Mouse (Mus musculus): ENCODE measurements at regions not wholly inside any gene's neighbourhood (a gene's known extent, or its start where the extent isn't known, plus 50 kb on each side); places are given as distances from the start of the nearest gene placed in this dataset.

GRCm38 (mm10) chr1:169439621-169440020, 91.6 kb downstream of the Nuf2 start:
- no peak for DNase-seq (ENCODE audit: low spot score)
- intact Hi-C loops (cut with DNase I) = no loop called here

- DNase-seq (ENCODE audit: low spot score) = no peak
- intact Hi-C loops (cut with DNase I) = no loop called here
Measured at GRCm38 (mm10) chr1:169438006-169438405, 93.3 kb downstream of the Nuf2 start.

GRCm38 (mm10) chr1:169422408-169422807, 108.9 kb downstream of the Nuf2 start:
- intact Hi-C loops (cut with DNase I) = no loop called here
- DNase-seq (ENCODE audit: low spot score) = no peak

- no peak for DNase-seq (ENCODE audit: low spot score)
- intact Hi-C loops (cut with DNase I) = no loop called here
Measured at GRCm38 (mm10) chr1:169421671-169422070, 109.6 kb downstream of the Nuf2 start.

- no peak for DNase-seq (ENCODE audit: low spot score)
- intact Hi-C loops (cut with DNase I) = no loop called here
Measured at GRCm38 (mm10) chr1:169418665-169419045, 112.6 kb downstream of the Nuf2 start.

- no peak for DNase-seq (ENCODE audit: low spot score)
- intact Hi-C loops (cut with DNase I) = no loop called here
Measured at GRCm38 (mm10) chr1:169417979-169418664, 113.1 kb downstream of the Nuf2 start.

GRCm38 (mm10) chr1:169416701-169417100, 114.6 kb downstream of the Nuf2 start:
- intact Hi-C loops (cut with DNase I) = no loop called here
- DNase-seq (ENCODE audit: low spot score) = no peak

- intact Hi-C loops (cut with DNase I) = no loop called here
- no peak for DNase-seq (ENCODE audit: low spot score)
Measured at GRCm38 (mm10) chr1:169408120-169408519, 123.1 kb downstream of the Nuf2 start.

GRCm38 (mm10) chr1:169400841-169401240, 130.4 kb downstream of the Nuf2 start:
- intact Hi-C loops (cut with DNase I) = no loop called here

GRCm38 (mm10) chr1:169397371-169397770, 133.9 kb downstream of the Nuf2 start:
- peak; percentile 6 for DNase-seq (ENCODE audit: low spot score)
- intact Hi-C loops (cut with DNase I) = no loop called here

More at GRCm38 (mm10) chr1:169400841-169401240, 130.4 kb downstream of the Nuf2 start:
- no peak for DNase-seq (ENCODE audit: low spot score)

- no peak for DNase-seq (ENCODE audit: low spot score)
- intact Hi-C loops (cut with DNase I) = no loop called here
Measured at GRCm38 (mm10) chr1:169387056-169387455, 144.2 kb downstream of the Nuf2 start.

- intact Hi-C loops (cut with DNase I) = no loop called here
Measured at GRCm38 (mm10) chr1:169385740-169386424, 145.4 kb downstream of the Nuf2 start.

GRCm38 (mm10) chr1:169374686-169375085, 156.6 kb downstream of the Nuf2 start:
- intact Hi-C loops (cut with DNase I) = no loop called here
- DNase-seq (ENCODE audit: low spot score) = no peak

More at GRCm38 (mm10) chr1:169385740-169386424, 145.4 kb downstream of the Nuf2 start:
- DNase-seq (ENCODE audit: low spot score) = no peak

- DNase-seq (ENCODE audit: low spot score) = no peak
- intact Hi-C loops (cut with DNase I) = no loop called here
Measured at GRCm38 (mm10) chr1:169368758-169369157, 162.5 kb downstream of the Nuf2 start.

- intact Hi-C loops (cut with DNase I) = no loop called here
- DNase-seq (ENCODE audit: low spot score) = no peak
Measured at GRCm38 (mm10) chr1:169367772-169368501, 163.3 kb downstream of the Nuf2 start.

GRCm38 (mm10) chr1:169367316-169367715, 163.9 kb downstream of the Nuf2 start:
- intact Hi-C loops (cut with DNase I) = no loop called here

GRCm38 (mm10) chr1:169362564-169362963, 168.7 kb downstream of the Nuf2 start:
- DNase-seq (ENCODE audit: low spot score) = no peak
- intact Hi-C loops (cut with DNase I) = no loop called here

More at GRCm38 (mm10) chr1:169367316-169367715, 163.9 kb downstream of the Nuf2 start:
- DNase-seq (ENCODE audit: low spot score) = no peak

GRCm38 (mm10) chr1:169357652-169358241, 173.5 kb downstream of the Nuf2 start:
- intact Hi-C loops (cut with DNase I) = no loop called here

GRCm38 (mm10) chr1:169354021-169354420, 177.2 kb downstream of the Nuf2 start:
- no peak for DNase-seq (ENCODE audit: low spot score)
- intact Hi-C loops (cut with DNase I) = loop anchor here (5.0 kb wide), 1 partner anchor 1142 kb away; no protein-coding TSS in a partner anchor

More at GRCm38 (mm10) chr1:169357652-169358241, 173.5 kb downstream of the Nuf2 start:
- DNase-seq (ENCODE audit: low spot score) = no peak

- intact Hi-C loops (cut with DNase I) = loop anchor here (5.0 kb wide), 3 partner anchors 890 to 1405 kb away; no protein-coding TSS in a partner anchor
- DNase-seq (ENCODE audit: low spot score) = no peak
Measured at GRCm38 (mm10) chr1:169347692-169348091, 183.6 kb downstream of the Nuf2 start.
